Comparison of ENCODE assay signal across 25 mouse cellular contexts in genomic region chr17:89046016-89046415, GRCm38 (mm10).
"Had no signal": no experiment of that assay in that cellular context is flagged by ENCODE, and none has a peak within 500 bp of the region (broad histone marks: within the 10 kb centered on the region; RNA-seq: fewer than 3 reads in every experiment).

No protein-coding gene starts in this region.

- H3K27me3 ChIP-seq: heart, embryonic 13.5 days; heart, embryonic 15.5 days; hindbrain, embryonic 13.5 days; hindbrain, embryonic 15.5 days; limb, embryonic 12.5 days; liver, embryonic 13.5 days; liver, embryonic 15.5 days had no signal

- H3K4me3 ChIP-seq: gastrocnemius, adult 2 months; heart, adult 2 months; heart, embryonic 13.5 days; heart, embryonic 15.5 days; hindbrain, embryonic 13.5 days; hindbrain, embryonic 15.5 days; left cerebral cortex, adult 2 months; limb, embryonic 10.5 days; limb, embryonic 12.5 days; liver, embryonic 13.5 days; liver, embryonic 15.5 days had no signal

- H3K4me1 ChIP-seq: heart, embryonic 15.5 days; hindbrain, embryonic 13.5 days; hindbrain, embryonic 15.5 days; limb, embryonic 10.5 days; limb, embryonic 12.5 days; liver, embryonic 13.5 days; liver, embryonic 15.5 days had no signal

- H3K9ac ChIP-seq: heart, embryonic 13.5 days; heart, embryonic 15.5 days; hindbrain, embryonic 13.5 days; hindbrain, embryonic 15.5 days; limb, embryonic 12.5 days; liver, embryonic 13.5 days; liver, embryonic 15.5 days had no signal

- DNase-seq: gastrocnemius, adult 2 months; gastrocnemius, postnatal 10 days; gastrocnemius, postnatal 25 days; heart, adult 11 months; heart, adult 2 months; heart, postnatal 14 days; heart, postnatal 4 days; kidney, adult 18-20 months; kidney, adult 8-10 months; kidney, postnatal 10 days; kidney, postnatal 36 days; liver; liver, embryonic 13.5 days had no signal

- H3K9me3 ChIP-seq: heart, embryonic 13.5 days; heart, embryonic 15.5 days; hindbrain, embryonic 13.5 days; hindbrain, embryonic 15.5 days; limb, embryonic 10.5 days; limb, embryonic 12.5 days; liver, embryonic 13.5 days; liver, embryonic 15.5 days had no signal

- H3K36me3 ChIP-seq: heart, embryonic 13.5 days; heart, embryonic 15.5 days; hindbrain, embryonic 13.5 days; hindbrain, embryonic 15.5 days; limb, embryonic 10.5 days; limb, embryonic 12.5 days; liver, embryonic 13.5 days; liver, embryonic 15.5 days had no signal

- H3K4me2 ChIP-seq: heart, embryonic 11.5 days; heart, embryonic 13.5 days; heart, embryonic 15.5 days; hindbrain, embryonic 13.5 days; hindbrain, embryonic 15.5 days; limb, embryonic 12.5 days; liver, embryonic 11.5 days; liver, embryonic 13.5 days; liver, embryonic 15.5 days had no signal

- H3K27ac ChIP-seq: gastrocnemius, adult 2 months; heart, adult 2 months; heart, embryonic 13.5 days; heart, embryonic 15.5 days; hindbrain, embryonic 13.5 days; hindbrain, embryonic 15.5 days; hindbrain, postnatal 0 days; left cerebral cortex, adult 2 months; limb, embryonic 10.5 days; limb, embryonic 12.5 days; liver, embryonic 13.5 days; liver, embryonic 15.5 days had no signal

- ATAC-seq: hindbrain, postnatal 0 days; intestine, embryonic 16.5 days had no signal
